8 mouse cellular contexts compared by ENCODE assay signal in genomic region chr12:102719552-102720315, GRCm38 (mm10). TPM values are rescaled to one million over a fixed set of nuclear protein-coding genes. Genes with fewer than 3 reads are reported as not detected.
A peak's percentile ranks its signal among the peaks of the same experiment; 100 is the strongest.
DNase-seq lines count a peak whose midpoint lies in the region; ATAC-seq and TF ChIP-seq lines count a peak whose summit lies in the region.

No protein-coding gene starts in this region.

- H3K36me3 ChIP-seq in heart, embryonic 14.5 days (ENCODE audit: control insufficient read depth, insufficient read depth, low read length): no peaks in the 10 kb centered on the region
- H3K36me3 ChIP-seq in ES-E14 (ENCODE audit: control insufficient read depth, insufficient read depth, low read length, poor library complexity, severe bottlenecking): no peaks in the 10 kb centered on the region
- H3K36me3 ChIP-seq in hindbrain, embryonic 15.5 days: no peaks in the 10 kb centered on the region
- no peaks in the 10 kb centered on the region for H3K36me3 ChIP-seq in stomach, embryonic 16.5 days (ENCODE audit: control insufficient read depth, insufficient read depth, low read length)

- DNase-seq in heart, adult 9 months (ENCODE audit: low spot score in 2 of 2): no peak
- DNase-seq in ES-E14 (ENCODE audit: low read depth, low spot score): peak; percentile 90
- DNase-seq in embryo, embryonic 11.5 days (ENCODE audit: low read depth, low spot score): peak; percentile 69
- DNase-seq in urinary bladder, adult 2 months (ENCODE audit: low spot score): no peak

- WGBS in heart, embryonic 14.5 days: 30% methylated on average over 13 of the region's 13 CpGs
- WGBS in hindbrain, embryonic 15.5 days: 27% methylated on average over 13 of the region's 13 CpGs
- WGBS in stomach, embryonic 16.5 days: 20% methylated on average over 13 of the region's 13 CpGs

- no peak overlapping the region for H3K27ac ChIP-seq in heart, embryonic 14.5 days (replicated peaks in 1 of 2; ENCODE audit: control insufficient read depth in 1 of 2, insufficient read depth in 1 of 2, low read depth in 2 of 2, low read length in 2 of 2)
- H3K27ac ChIP-seq in ES-E14 (ENCODE audit: insufficient read depth, low read depth, low read length, poor library complexity, severe bottlenecking): no peak overlapping the region; the same call in 1 of the 2 replicates
- H3K27ac ChIP-seq in hindbrain, embryonic 15.5 days (replicated peaks): no peak overlapping the region
- H3K27ac ChIP-seq in stomach, embryonic 16.5 days (ENCODE audit: low read length): no peak overlapping the region

- no peaks in the 10 kb centered on the region for H3K9me3 ChIP-seq in heart, embryonic 14.5 days (ENCODE audit: control insufficient read depth, low read length)
- H3K9me3 ChIP-seq in ES-E14 (ENCODE audit: control insufficient read depth, insufficient read depth, low read depth, low read length): no peaks in the 10 kb centered on the region
- no peaks in the 10 kb centered on the region for H3K9me3 ChIP-seq in hindbrain, embryonic 15.5 days
- H3K9me3 ChIP-seq in stomach, embryonic 16.5 days (replicated peaks; ENCODE audit: control insufficient read depth, low read length): no peaks in the 10 kb centered on the region

- no peaks in the 10 kb centered on the region for H3K27me3 ChIP-seq in heart, embryonic 14.5 days (ENCODE audit: control insufficient read depth, insufficient read depth, low read length)
- no peaks in the 10 kb centered on the region for H3K27me3 ChIP-seq in hindbrain, embryonic 15.5 days
- no peaks in the 10 kb centered on the region for H3K27me3 ChIP-seq in stomach, embryonic 16.5 days (ENCODE audit: control insufficient read depth, insufficient read depth, low read length)

- in situ Hi-C loops in ES-E14 (cut with MboI; ENCODE audit: low sequenced_read_pairs in 2 of 2, unreplicated experiment in 2 of 2): loop anchor here in 1 of 2 experiments (10.0 kb wide), 1 partner anchor 215 kb away; no protein-coding TSS in a partner anchor

- H3K4me2 ChIP-seq in heart, embryonic 14.5 days (ENCODE audit: low read length): peak overlapping the region; percentile 25; the same call in 1 of the 2 replicates
- peak overlapping the region; percentile 7 for H3K4me2 ChIP-seq in hindbrain, embryonic 15.5 days
- H3K4me2 ChIP-seq in stomach, embryonic 16.5 days (ENCODE audit: low read depth, low read length): peak overlapping the region; percentile 39

- no peak for ATAC-seq in heart, embryonic 14.5 days (ENCODE audit: insufficient number of reproducible peaks, insufficient read depth, low FRiP score, low read depth)
- ATAC-seq in hindbrain, embryonic 15.5 days (ENCODE audit: low FRiP score, low read depth): peak; percentile 59; the same call in 1 of the 2 replicates
- ATAC-seq in megakaryocyte, adult 5-6 weeks (ENCODE audit: poor library complexity, severe bottlenecking): peak; percentile 86
- ATAC-seq in stomach, embryonic 16.5 days (ENCODE audit: insufficient read depth, low FRiP score): peak; percentile 71

- H3K9ac ChIP-seq in heart, embryonic 14.5 days (ENCODE audit: low read length): no peak overlapping the region
- H3K9ac ChIP-seq in ES-E14 (ENCODE audit: insufficient read depth, low read depth, low read length, poor library complexity, severe bottlenecking): peak overlapping the region; percentile 55; the same call in 1 of the 2 replicates
- H3K9ac ChIP-seq in hindbrain, embryonic 15.5 days: no peak overlapping the region
- 0 out of 2 replicates have a peak overlapping the region, but pooled peaks have one; percentile 12 for H3K9ac ChIP-seq in stomach, embryonic 16.5 days (ENCODE audit: low read length)

- H3K4me1 ChIP-seq in heart, embryonic 14.5 days (ENCODE audit: control insufficient read depth in 2 of 2, insufficient read depth in 2 of 2, low read length in 2 of 2): peaks cover 0 to 5% of the 10 kb centered on the region in 2 experiments; a peak in 1 of 4 replicates
- peaks cover 5 to 22% of the 10 kb centered on the region in 2 experiments; a peak in 3 of 4 replicates for H3K4me1 ChIP-seq in ES-E14 (ENCODE audit: control insufficient read depth in 2 of 2, insufficient read depth in 2 of 2, low read length in 2 of 2, poor library complexity in 1 of 2)
- no peaks in the 10 kb centered on the region; the same call in 1 of the 2 replicates for H3K4me1 ChIP-seq in hindbrain, embryonic 15.5 days (replicated peaks)
- H3K4me1 ChIP-seq in stomach, embryonic 16.5 days (ENCODE audit: control insufficient read depth, insufficient read depth, low read length): no peaks in the 10 kb centered on the region

- H3K4me3 ChIP-seq in heart, embryonic 14.5 days (ENCODE audit: control insufficient read depth in 1 of 2, insufficient read depth in 1 of 2, low read depth in 1 of 2, low read length in 2 of 2): no peak overlapping the region
- peak overlapping the region; percentile 37 to 49 for H3K4me3 ChIP-seq in ES-E14 (ENCODE audit: insufficient read depth in 1 of 2, low read depth in 1 of 2, low read length in 2 of 2, poor library complexity in 1 of 2, severe bottlenecking in 1 of 2)
- no peak overlapping the region for H3K4me3 ChIP-seq in hindbrain, embryonic 15.5 days
- no peak overlapping the region for H3K4me3 ChIP-seq in stomach, embryonic 16.5 days (replicated peaks; ENCODE audit: low read length)

TF ChIP-seq in ES-E14, 5 proteins besides CTCF, POLR2A, EP300 and RAD21:
- TF ChIP-seq CHD2 (IDR thresholded peaks at IDR 0.05; ENCODE audit: low read depth, low read length): no peak
- TF ChIP-seq ZC3H11A (IDR thresholded peaks at IDR 0.05; ENCODE audit: borderline replicate concordance, low read depth, low read length): peak; percentile 73
- peak; percentile 76 for TF ChIP-seq MAFK (IDR thresholded peaks at IDR 0.05; ENCODE audit: insufficient read depth, low read depth, low read length)

RNA-seq across cellular contexts. Expression of gene Itpk1, which starts 15.0 kb away (rescaled TPM):
- polyA plus RNA-seq in heart, embryonic 14.5 days (2014; fragmentation: Nextera tagmentation; extraction: Ambion mirVana): 3.7 and 4.2 TPM in 2 replicates
- 33.1 and 40.6 TPM in 2 replicates for total RNA-seq in ES-E14 (2012; rRNA removed)
- 35.1 and 38.7 TPM in 2 replicates for polyA plus RNA-seq in hindbrain, embryonic 15.5 days (2015; fragmentation: Nextera tagmentation; extraction: Ambion mirVana)
- 10.4 and 10.7 TPM in 2 replicates for total RNA-seq in megakaryocyte, adult 5-6 weeks (2015)
- total RNA-seq in megakaryocyte, adult 5-6 weeks (2017): 14.0 and 16.6 TPM in 2 replicates
- 21.9 and 22.6 TPM in 2 replicates for polyA plus RNA-seq in stomach, embryonic 16.5 days (2015; fragmentation: Nextera tagmentation; extraction: Ambion mirVana)
- polyA plus RNA-seq in urinary bladder, adult 2 months (2012; rRNA removed): 43.6 and 57.6 TPM in 2 replicates

RNA-seq across cellular contexts. Expression of gene Moap1, which starts 23.7 kb away (rescaled TPM):
- polyA plus RNA-seq in heart, embryonic 14.5 days (2014; fragmentation: Nextera tagmentation; extraction: Ambion mirVana): 14.3 and 17.2 TPM in 2 replicates
- total RNA-seq in ES-E14 (2012; rRNA removed): 4.0 and 8.8 TPM in 2 replicates
- polyA plus RNA-seq in hindbrain, embryonic 15.5 days (2015; fragmentation: Nextera tagmentation; extraction: Ambion mirVana): 63.3 and 68.4 TPM in 2 replicates
- total RNA-seq in megakaryocyte, adult 5-6 weeks (2015): 7.1 and 10.4 TPM in 2 replicates
- total RNA-seq in megakaryocyte, adult 5-6 weeks (2017): 9.9 and 12.2 TPM in 2 replicates
- polyA plus RNA-seq in stomach, embryonic 16.5 days (2015; fragmentation: Nextera tagmentation; extraction: Ambion mirVana): 19.8 and 22.9 TPM in 2 replicates
- polyA plus RNA-seq in urinary bladder, adult 2 months (2012; rRNA removed): 4.2 and 4.6 TPM in 2 replicates

RNA-seq across cellular contexts. Expression of gene Tmem251, which starts 23.8 kb away (rescaled TPM):
- polyA plus RNA-seq in heart, embryonic 14.5 days (2014; fragmentation: Nextera tagmentation; extraction: Ambion mirVana): 7.6 TPM in 2 replicates
- total RNA-seq in ES-E14 (2012; rRNA removed): 2.9 and 4.0 TPM in 2 replicates
- 10.4 and 11.3 TPM in 2 replicates for polyA plus RNA-seq in hindbrain, embryonic 15.5 days (2015; fragmentation: Nextera tagmentation; extraction: Ambion mirVana)
- 13.4 and 13.9 TPM in 2 replicates for total RNA-seq in megakaryocyte, adult 5-6 weeks (2015)
- total RNA-seq in megakaryocyte, adult 5-6 weeks (2017): 9.7 and 11.4 TPM in 2 replicates
- polyA plus RNA-seq in stomach, embryonic 16.5 days (2015; fragmentation: Nextera tagmentation; extraction: Ambion mirVana): 8.4 and 9.6 TPM in 2 replicates
- polyA plus RNA-seq in urinary bladder, adult 2 months (2012; rRNA removed): 3.2 and 4.0 TPM in 2 replicates

RNA-seq across cellular contexts. Expression of gene Gm28051, which starts 37.8 kb away (rescaled TPM):
- polyA plus RNA-seq in heart, embryonic 14.5 days (2014; fragmentation: Nextera tagmentation; extraction: Ambion mirVana): not detected in 2 replicates
- not detected in 2 replicates for total RNA-seq in ES-E14 (2012; rRNA removed)
- not detected in 2 replicates for polyA plus RNA-seq in hindbrain, embryonic 15.5 days (2015; fragmentation: Nextera tagmentation; extraction: Ambion mirVana)
- not detected in 2 replicates for total RNA-seq in megakaryocyte, adult 5-6 weeks (2015)
- total RNA-seq in megakaryocyte, adult 5-6 weeks (2017): not detected in 2 replicates
- not detected in 2 replicates for polyA plus RNA-seq in stomach, embryonic 16.5 days (2015; fragmentation: Nextera tagmentation; extraction: Ambion mirVana)
- polyA plus RNA-seq in urinary bladder, adult 2 months (2012; rRNA removed): not detected in 2 replicates

RNA-seq across cellular contexts. Expression of gene Gon7, which starts 37.9 kb away (rescaled TPM):
- polyA plus RNA-seq in heart, embryonic 14.5 days (2014; fragmentation: Nextera tagmentation; extraction: Ambion mirVana): 22.9 and 26.5 TPM in 2 replicates
- 31.8 and 34.2 TPM in 2 replicates for total RNA-seq in ES-E14 (2012; rRNA removed)
- polyA plus RNA-seq in hindbrain, embryonic 15.5 days (2015; fragmentation: Nextera tagmentation; extraction: Ambion mirVana): 42.8 and 45.0 TPM in 2 replicates
- 22.2 and 26.1 TPM in 2 replicates for total RNA-seq in megakaryocyte, adult 5-6 weeks (2015)
- total RNA-seq in megakaryocyte, adult 5-6 weeks (2017): 14.0 and 29.9 TPM in 2 replicates
- polyA plus RNA-seq in stomach, embryonic 16.5 days (2015; fragmentation: Nextera tagmentation; extraction: Ambion mirVana): 22.3 and 25.1 TPM in 2 replicates
- polyA plus RNA-seq in urinary bladder, adult 2 months (2012; rRNA removed): 10.4 and 11.8 TPM in 2 replicates

Comparison
In these comparisons a context has a peak if more than half of its experiments do, and no peak if none do; other contexts are left out.
1. H3K4me3 ChIP-seq: peak in ES-E14 (2 of 2); none in heart, embryonic 14.5 days (0 of 2), hindbrain, embryonic 15.5 days (single experiment) and stomach, embryonic 16.5 days (single experiment).
2. H3K9ac ChIP-seq: peak in ES-E14 (single experiment) and stomach, embryonic 16.5 days (single experiment); none in heart, embryonic 14.5 days (single experiment) and hindbrain, embryonic 15.5 days (single experiment).
3. DNase-seq: peak in ES-E14 (single experiment) and embryo, embryonic 11.5 days (single experiment); none in heart, adult 9 months (0 of 2) and urinary bladder, adult 2 months (single experiment).
4. Peak in every context shown above with its lines, with median percentiles within 50 percentile points of each other: H3K4me2 ChIP-seq.